Mouse (Mus musculus): ENCODE measurements around the gene Otub2.

- TF ChIP-seq POLR2A (IDR thresholded peaks at IDR 0.05; ENCODE audit: borderline replicate concordance, extremely low read depth, insufficient read depth, insufficient read length, poor library complexity, severe bottlenecking), result no peak
- no peak for TF ChIP-seq CTCF (IDR thresholded peaks at IDR 0.05; ENCODE audit: borderline replicate concordance, extremely low read depth, insufficient read depth, insufficient read length)
These were observed 5.0 kb downstream of the Otub2 start for GRCm38 (mm10) chr12:103393528-103393927.
